Mouse (Mus musculus): ENCODE results near the gene Rnf208. TPM values are rescaled to one million over a fixed set of nuclear protein-coding genes. Genes with fewer than 3 reads are reported as not detected.
A peak's percentile ranks its signal among the peaks of the same experiment; 100 is the strongest.
"Not testable (repeated sequence)": the region's sequence is repeated elsewhere in the genome, so short reads cannot be mapped to it uniquely, and the experiment has no call there.

The Rnf208 gene
- polyA plus RNA-seq, 1 experiment, result 0.59 TPM

DNA sequence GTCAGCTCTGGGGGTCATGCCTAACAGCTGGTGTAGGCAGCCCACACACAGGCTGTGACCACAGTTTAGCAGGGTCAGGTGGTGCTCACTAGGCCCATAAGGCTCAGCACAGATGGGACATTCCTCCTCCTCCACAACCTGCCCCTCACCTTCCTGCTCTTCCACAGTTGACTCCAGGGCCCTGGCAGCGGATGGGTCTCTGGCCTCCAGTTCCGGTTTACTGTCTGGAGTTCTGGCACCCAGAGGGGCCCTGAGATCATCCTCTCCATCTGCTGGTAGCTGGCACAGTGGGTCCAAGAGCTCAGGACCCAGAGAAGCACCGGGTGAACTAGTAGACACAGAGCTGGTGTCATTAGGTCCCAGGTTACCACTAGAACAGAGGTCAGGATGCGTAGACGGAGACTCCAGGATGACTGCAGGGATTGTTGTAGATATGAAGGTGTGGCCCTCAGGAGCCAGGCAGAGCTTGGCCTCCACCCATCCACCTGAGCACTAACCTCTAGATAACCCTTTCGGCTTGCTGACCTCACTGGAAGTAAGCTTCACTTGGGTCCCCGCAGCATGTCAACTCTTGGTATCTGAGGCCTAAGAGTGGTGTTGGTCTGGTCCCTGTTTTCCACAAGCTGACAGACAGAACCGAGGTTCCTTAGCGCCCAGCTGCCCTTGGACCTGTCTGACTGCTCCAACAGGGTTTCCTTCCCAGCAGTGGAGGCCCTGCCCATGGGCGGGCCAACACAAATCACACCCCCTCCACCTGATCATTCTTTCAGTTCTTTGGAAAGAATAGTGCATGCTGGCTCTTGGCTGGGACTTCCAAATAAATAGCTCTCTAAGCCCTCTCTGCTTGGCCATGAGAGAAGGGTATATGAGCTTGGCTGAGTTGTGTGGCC is 4.4 kb downstream of the Rnf208 start, which contains the start of gene AL732309.1:
Gene AL732309.1 (minus strand): TSS at position 681 of the 890 bp plus-strand sequence.
- H3K36me3 ChIP-seq (ENCODE audit: control insufficient read depth, insufficient read depth), result peaks cover 4% of the 10 kb centered on the region

DNA sequence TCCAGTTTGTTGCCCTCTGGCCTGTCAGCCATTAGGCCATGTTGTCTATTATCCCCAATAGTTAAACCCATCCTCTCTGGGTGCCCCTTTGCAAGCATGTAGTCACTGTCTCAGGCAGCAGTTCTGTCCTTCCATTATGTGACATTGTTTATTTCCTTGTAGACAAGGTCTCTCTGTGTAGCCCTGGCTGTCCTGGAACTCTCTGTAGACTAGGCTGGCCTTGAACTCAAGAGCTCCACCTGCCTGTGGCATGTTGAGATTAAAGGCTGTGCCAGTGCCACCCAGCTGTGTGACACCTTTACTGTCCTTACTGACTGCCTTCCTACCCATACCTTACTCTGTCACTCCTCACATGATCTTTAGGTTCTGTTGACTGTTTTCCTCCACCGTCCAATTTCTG is 10.3 kb downstream of the Rnf208 start:
- Histone ChIP-seq H3K79me2 (ENCODE audit: control insufficient read depth, insufficient read depth) (peaks cover 20% of the 10 kb centered on the region), H3K36me3 (ENCODE audit: control insufficient read depth, insufficient read depth) (peaks cover 6% of the 10 kb centered on the region), H3K4me2 (ENCODE audit: low read depth) (no peak overlapping the region)

More for the DNA sequence above, 4.4 kb downstream of the Rnf208 start, which contains the start of gene AL732309.1:
- Histone ChIP-seq H3K79me2 (ENCODE audit: control insufficient read depth, insufficient read depth) (no peaks in the 10 kb centered on the region), H3K4me2 (ENCODE audit: low read depth) (no peak within 1 kb of the TSS), H3ac (ENCODE audit: control insufficient read depth, insufficient read length) (no peak within 1 kb of the TSS), H3K4me3 (no peak within 1 kb of the TSS), H3K27me3 (ENCODE audit: control insufficient read depth, insufficient read depth, insufficient read length) (peaks cover 16% of the 10 kb centered on the region)
- TF ChIP-seq CEBPB (IDR thresholded peaks at IDR 0.05; ENCODE audit: insufficient read depth, poor library complexity, severe bottlenecking) (no peak), MYOG (IDR thresholded peaks at IDR 0.05; ENCODE audit: control insufficient read depth in 1 of 3, insufficient read depth in 1 of 3, insufficient read length in 2 of 3, low read depth in 2 of 3) (no peak), TCF12 (IDR thresholded peaks at IDR 0.05; ENCODE audit: insufficient read depth, poor library complexity, severe bottlenecking) (no peak), MAX (IDR thresholded peaks at IDR 0.05; ENCODE audit: low read depth) (no peak), POLR2AphosphoS2 (IDR thresholded peaks at IDR 0.05; ENCODE audit: insufficient read length, low read depth) (peak; percentile 4), POLR2A (IDR thresholded peaks at IDR 0.05; ENCODE audit: insufficient read length, low read depth) (no peak)

DNA sequence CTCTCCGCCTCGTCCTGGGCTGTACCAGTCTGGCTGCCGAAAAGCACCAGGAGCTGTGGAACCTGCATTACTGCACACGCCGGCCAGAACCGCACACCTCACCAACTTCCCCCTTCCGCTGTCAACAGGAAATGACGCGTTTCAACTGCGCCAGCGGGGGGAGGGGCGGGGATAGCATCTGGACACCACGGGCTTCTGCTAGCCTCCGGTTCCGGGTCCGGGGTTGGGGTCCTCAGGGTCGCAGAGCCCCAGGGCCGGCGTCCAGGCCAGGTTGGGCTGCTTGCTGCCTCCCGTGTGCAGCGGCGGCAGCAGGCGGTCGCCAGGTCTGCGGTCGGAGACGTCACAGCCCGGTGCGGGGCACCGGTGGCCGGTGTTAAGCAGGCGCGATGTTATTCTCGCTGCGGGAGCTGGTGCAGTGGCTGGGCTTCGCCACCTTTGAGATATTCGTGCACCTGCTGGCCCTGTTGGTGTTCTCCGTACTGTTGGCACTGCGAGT is 13.3 kb downstream of the Rnf208 start, which contains the start of gene Tmem203:
Gene Tmem203 (plus strand): TSS at position 156 of the 496 bp plus-strand sequence.
- Histone ChIP-seq H3K4me2 (ENCODE audit: low read depth) (peak within 1 kb of the TSS; percentile 95), H3K36me3 (ENCODE audit: control insufficient read depth, insufficient read depth) (peaks cover 6% of the 10 kb centered on the region), H3K79me2 (ENCODE audit: control insufficient read depth, insufficient read depth) (peaks cover 20% of the 10 kb centered on the region), H3K4me3 (peak within 1 kb of the TSS; percentile 96), H3K27me3 (ENCODE audit: control insufficient read depth, insufficient read depth, insufficient read length) (no peaks in the 10 kb centered on the region), H3ac (ENCODE audit: control insufficient read depth, insufficient read length) (peak within 1 kb of the TSS; percentile 73)
- TF ChIP-seq POLR2A (IDR thresholded peaks at IDR 0.05; ENCODE audit: insufficient read length, low read depth) (peak; percentile 71), POLR2AphosphoS2 (IDR thresholded peaks at IDR 0.05; ENCODE audit: insufficient read length, low read depth) (peak; percentile 72), SRF (IDR thresholded peaks at IDR 0.05; ENCODE audit: control insufficient read depth, insufficient read length, low read depth) (peak; percentile 75), E2F4 (IDR thresholded peaks at IDR 0.05; ENCODE audit: insufficient read depth) (no peak), MAX (IDR thresholded peaks at IDR 0.05; ENCODE audit: low read depth) (no peak), TCF3 (IDR thresholded peaks at IDR 0.05; ENCODE audit: insufficient read length, low read depth) (no peak), CEBPB (IDR thresholded peaks at IDR 0.05; ENCODE audit: insufficient read depth, poor library complexity, severe bottlenecking) (no peak), MYOG (IDR thresholded peaks at IDR 0.05; ENCODE audit: control insufficient read depth in 1 of 3, insufficient read depth in 1 of 3, insufficient read length in 2 of 3, low read depth in 2 of 3) (peak in 1 of 3 experiments; percentile 47), REST (IDR thresholded peaks at IDR 0.05; ENCODE audit: insufficient read depth, insufficient read length) (no peak), MYOD1 (IDR thresholded peaks at IDR 0.05; ENCODE audit: control insufficient read depth in 1 of 3, insufficient read length in 2 of 3, low read depth in 2 of 3) (peak in 2 of 3 experiments; percentile 3 to 45), TCF12 (IDR thresholded peaks at IDR 0.05; ENCODE audit: insufficient read depth, poor library complexity, severe bottlenecking) (no peak), USF1 (IDR thresholded peaks at IDR 0.05; ENCODE audit: low read depth) (no peak)

More for the DNA sequence above, 10.3 kb downstream of the Rnf208 start:
- Histone ChIP-seq H3K4me3 (no peak overlapping the region), H3ac (ENCODE audit: control insufficient read depth, insufficient read length) (no peak overlapping the region), H3K27me3 (ENCODE audit: control insufficient read depth, insufficient read depth, insufficient read length) (no peaks in the 10 kb centered on the region)
- TF ChIP-seq MAX (IDR thresholded peaks at IDR 0.05; ENCODE audit: low read depth) (no peak), MYOD1 (IDR thresholded peaks at IDR 0.05; ENCODE audit: control insufficient read depth in 1 of 3, insufficient read length in 2 of 3, low read depth in 2 of 3) (no peak), TCF3 (IDR thresholded peaks at IDR 0.05; ENCODE audit: insufficient read length, low read depth) (no peak), POLR2AphosphoS2 (IDR thresholded peaks at IDR 0.05; ENCODE audit: insufficient read length, low read depth) (no peak), MYOG (IDR thresholded peaks at IDR 0.05; ENCODE audit: control insufficient read depth in 1 of 3, insufficient read depth in 1 of 3, insufficient read length in 2 of 3, low read depth in 2 of 3) (no peak), SRF (IDR thresholded peaks at IDR 0.05; ENCODE audit: control insufficient read depth, insufficient read length, low read depth) (no peak), REST (IDR thresholded peaks at IDR 0.05; ENCODE audit: insufficient read depth, insufficient read length) (no peak), E2F4 (IDR thresholded peaks at IDR 0.05; ENCODE audit: insufficient read depth) (no peak), USF1 (IDR thresholded peaks at IDR 0.05; ENCODE audit: low read depth) (no peak), CEBPB (IDR thresholded peaks at IDR 0.05; ENCODE audit: insufficient read depth, poor library complexity, severe bottlenecking) (no peak), POLR2A (IDR thresholded peaks at IDR 0.05; ENCODE audit: insufficient read length, low read depth) (no peak), TCF12 (IDR thresholded peaks at IDR 0.05; ENCODE audit: insufficient read depth, poor library complexity, severe bottlenecking) (no peak)

DNA sequence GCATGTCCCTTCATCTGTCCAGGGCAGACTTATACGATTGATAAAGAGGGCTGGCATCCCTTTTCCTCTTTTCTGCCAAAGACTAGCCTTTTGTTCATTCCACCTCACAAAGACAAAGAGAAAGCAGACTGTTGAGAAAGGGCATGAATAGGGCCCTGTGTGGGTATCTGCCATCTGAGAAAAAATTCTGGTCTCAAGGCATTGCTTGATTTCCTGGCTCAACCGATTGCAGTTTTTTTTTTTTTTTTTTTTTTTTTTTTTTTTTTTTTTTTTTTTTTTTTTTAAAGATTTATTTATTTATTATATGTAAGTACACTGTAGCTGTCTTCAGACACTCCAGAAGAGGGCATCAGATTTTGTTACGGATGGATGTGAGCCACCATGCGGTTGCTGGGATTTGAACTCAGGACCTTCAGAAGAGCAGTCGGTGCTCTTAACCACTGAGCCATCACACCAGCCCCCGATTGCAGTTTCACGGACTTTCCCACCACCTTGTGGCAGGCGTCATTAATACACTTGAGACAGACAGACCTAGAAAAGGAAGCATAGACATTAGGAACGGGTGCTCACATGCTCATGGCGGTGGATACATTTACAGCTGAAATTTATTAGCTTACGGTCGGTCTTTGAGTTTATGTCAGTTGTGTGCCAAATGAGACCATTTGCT is 14.5 kb downstream of the Rnf208 start:
- H3ac ChIP-seq (ENCODE audit: control insufficient read depth, insufficient read length), result peak overlapping the region; percentile 73
- H3K4me3 ChIP-seq, result peak overlapping the region; percentile 96
- H3K36me3 ChIP-seq (ENCODE audit: control insufficient read depth, insufficient read depth); H3K27me3 ChIP-seq (ENCODE audit: control insufficient read depth, insufficient read depth, insufficient read length): not testable (repeated sequence)
- H3K4me2 ChIP-seq (ENCODE audit: low read depth), result peak overlapping the region; percentile 93
- peaks cover 20% of the 10 kb centered on the region for H3K79me2 ChIP-seq (ENCODE audit: control insufficient read depth, insufficient read depth)

DNA sequence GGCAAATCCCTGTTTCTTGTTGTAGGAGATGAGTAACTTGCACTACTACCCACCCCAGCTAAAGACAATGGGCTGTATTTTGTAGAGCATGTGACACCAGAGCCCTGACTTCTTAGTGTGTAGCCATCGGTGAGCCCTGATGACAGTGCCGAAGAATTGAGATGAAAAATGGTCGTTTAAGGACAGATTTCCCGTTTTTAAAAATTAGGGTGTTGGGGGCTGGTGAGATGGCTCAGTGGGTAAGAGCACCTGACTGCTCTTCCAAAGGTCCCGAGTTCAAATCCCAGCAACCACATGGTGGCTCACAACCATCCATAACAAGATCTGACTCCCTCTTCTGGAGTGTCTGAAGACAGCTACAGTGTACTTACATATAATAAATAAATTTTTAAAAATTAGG is 15.2 kb downstream of the Rnf208 start:
- H3K27me3 ChIP-seq (ENCODE audit: control insufficient read depth, insufficient read depth, insufficient read length); H3K4me2 ChIP-seq (ENCODE audit: low read depth); H3ac ChIP-seq (ENCODE audit: control insufficient read depth, insufficient read length); H3K36me3 ChIP-seq (ENCODE audit: control insufficient read depth, insufficient read depth); H3K4me3 ChIP-seq: not testable (repeated sequence)
- H3K79me2 ChIP-seq (ENCODE audit: control insufficient read depth, insufficient read depth), result peaks cover 20% of the 10 kb centered on the region

Data from myocyte (in vitro differentiated cells).